Mouse (Mus musculus): Measurements from ENCODE around the gene Chpt1.

DNA sequence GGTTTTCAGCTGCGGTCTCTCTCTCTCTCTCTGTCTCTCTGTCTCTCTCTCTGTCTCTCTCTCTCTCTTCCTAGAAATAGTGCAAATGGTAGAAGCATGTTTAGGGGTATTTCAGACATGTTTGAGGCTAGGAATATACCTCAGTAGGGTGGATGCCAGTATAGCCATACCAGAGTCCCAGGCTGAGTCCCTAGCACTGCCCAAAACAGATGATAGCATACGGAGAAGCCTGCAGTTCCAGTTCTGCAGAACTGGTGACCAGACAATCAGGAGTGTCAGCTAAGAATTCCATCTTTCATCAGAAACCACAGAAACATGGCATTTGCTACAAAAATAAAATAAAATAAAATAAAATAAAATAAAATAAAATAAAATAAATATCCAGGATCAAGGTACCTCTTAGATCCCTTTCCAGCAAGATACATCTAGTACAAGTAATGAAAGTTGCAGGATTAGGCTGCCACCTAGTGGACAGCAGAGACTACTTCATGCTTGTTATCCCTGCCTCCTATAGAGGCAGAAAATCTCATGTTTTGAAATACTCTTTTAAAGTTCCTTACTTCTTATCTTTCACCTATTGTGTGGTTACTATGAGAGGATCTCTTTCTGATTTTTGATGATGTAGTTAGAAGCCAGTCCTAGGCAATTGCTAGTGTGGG lies 77.6 kb downstream of the Chpt1 start:
- TF ChIP-seq ZNF384 (IDR thresholded peaks at IDR 0.05; ENCODE audit: low read depth, low read length) (no peak), ZC3H11A (IDR thresholded peaks at IDR 0.05; ENCODE audit: borderline replicate concordance, low read depth, low read length) (peak; percentile 48; the same call in 1 of the 2 replicates), MAFK (IDR thresholded peaks at IDR 0.05; ENCODE audit: insufficient read depth, low read depth, low read length) (no peak), CHD2 (IDR thresholded peaks at IDR 0.05; ENCODE audit: low read depth, low read length) (no peak)
